ENCODE assay signal across 19 mouse cellular contexts in genomic region chr7:49454601-49455000, GRCm38 (mm10).
DNase-seq lines count a peak whose midpoint lies in the region; ATAC-seq lines count a peak whose summit lies in the region.
"Had no signal": no experiment of that assay in that cellular context is flagged by ENCODE, and none has a peak within 500 bp of the region (broad histone marks: within the 10 kb centered on the region; RNA-seq: fewer than 3 reads in every experiment).

No protein-coding gene starts in this region.

- DNase-seq in A20 (ENCODE audit: low read depth, low spot score): peak; percentile 32
- no peak for DNase-seq in layer of hippocampus, postnatal 25 days (ENCODE audit: extremely low spot score in 1 of 2, low spot score in 1 of 2)
- DNase-seq in embryo, embryonic 10.5 days (ENCODE audit: low spot score): no peak
- DNase-seq in frontal cortex, adult 2 months (ENCODE audit: extremely low spot score in 1 of 2, low spot score in 1 of 2): no peak
- no peak for DNase-seq in adrenal gland, postnatal 36 days
- DNase-seq: adrenal gland, adult 8-10 months; cerebellum, adult 11-12 months; cerebellum, adult 9-10 months; cerebellum, postnatal 36 days; embryo, embryonic 11 days; gastrocnemius, adult 2 months; gastrocnemius, postnatal 25 days; heart, adult 18-20 months; heart, postnatal 14 days had no signal

- ATAC-seq in common myeloid progenitor, adult 5-6 weeks (replicated peaks; ENCODE audit: low read depth, poor library complexity, severe bottlenecking): peak; percentile 85
- peak; percentile 92 for ATAC-seq in megakaryocyte, adult 5-6 weeks (ENCODE audit: poor library complexity, severe bottlenecking)
- ATAC-seq in monocyte, adult 5-6 weeks (replicated peaks; ENCODE audit: insufficient number of reproducible peaks, low FRiP score, low TSS enrichment, poor library complexity, severe bottlenecking): peak; percentile 80
- ATAC-seq: forebrain, embryonic 16.5 days; intestine, embryonic 15.5 days had no signal
